Mouse (Mus musculus): ENCODE data around the gene Pcbp4.

The Pcbp4 gene

GRCm38 (mm10) chr9:106453271-106454070 is at the start of gene Pcbp4:
TSS of gene Pcbp4 (plus strand) at chr9:106453291.
- DNase-seq (ENCODE audit: low read depth, low spot score) = peak; percentile 73

DNA sequence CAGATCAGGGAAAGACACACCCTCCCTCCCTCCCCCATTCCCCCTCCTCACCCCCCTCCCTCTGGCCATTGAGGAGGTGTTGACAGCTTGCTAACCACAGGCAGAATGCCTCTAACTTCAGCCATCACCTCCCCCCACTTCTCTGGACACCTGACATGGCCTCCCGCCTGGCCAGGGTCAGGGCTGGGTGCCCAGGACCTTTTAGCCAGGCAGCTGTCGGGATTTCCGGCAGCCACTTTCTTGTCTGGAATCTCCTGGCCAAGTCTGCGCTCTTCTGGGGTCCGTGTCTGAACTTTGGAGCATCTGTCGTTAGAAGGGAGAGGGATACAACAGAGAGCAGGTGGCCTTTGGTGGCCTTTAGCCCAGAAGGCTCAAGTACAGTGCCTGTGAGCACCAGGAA is 47.8 kb upstream of the Pcbp4 start:
- peak; percentile 58 for DNase-seq (ENCODE audit: low read depth, low spot score)

DNA sequence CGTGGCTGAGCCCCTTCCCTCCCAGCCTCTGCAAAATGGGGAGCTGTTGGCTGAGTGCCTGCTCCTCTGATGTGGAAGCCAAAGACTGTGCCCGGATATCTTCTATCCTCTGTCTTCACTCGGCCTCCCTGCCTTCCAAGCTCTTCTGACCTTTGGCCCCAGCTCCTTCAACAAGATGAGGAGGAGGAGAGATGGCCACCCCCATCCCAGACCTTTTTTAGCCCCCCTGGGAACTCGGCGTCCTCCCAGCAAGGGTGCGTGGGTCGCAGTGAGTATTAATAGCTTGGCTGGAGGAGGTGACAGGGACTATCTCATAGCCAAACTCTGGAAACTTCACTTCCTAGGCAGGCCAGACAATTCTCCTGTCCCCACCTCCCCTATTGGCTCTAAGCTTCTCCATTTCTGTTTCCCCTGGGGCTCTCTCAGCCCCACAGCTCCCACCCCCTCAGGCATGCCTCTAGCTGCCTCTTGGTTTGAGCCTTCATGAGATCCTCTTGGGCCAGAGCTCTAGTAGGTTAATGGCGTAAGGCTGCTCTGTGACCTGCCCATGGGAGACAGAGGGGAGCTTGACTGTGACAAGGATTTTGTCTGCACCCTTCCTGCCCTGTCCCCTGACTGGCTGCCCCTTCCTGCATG is 46.5 kb upstream of the Pcbp4 start:
- no peak for DNase-seq (ENCODE audit: low read depth, low spot score)

DNA sequence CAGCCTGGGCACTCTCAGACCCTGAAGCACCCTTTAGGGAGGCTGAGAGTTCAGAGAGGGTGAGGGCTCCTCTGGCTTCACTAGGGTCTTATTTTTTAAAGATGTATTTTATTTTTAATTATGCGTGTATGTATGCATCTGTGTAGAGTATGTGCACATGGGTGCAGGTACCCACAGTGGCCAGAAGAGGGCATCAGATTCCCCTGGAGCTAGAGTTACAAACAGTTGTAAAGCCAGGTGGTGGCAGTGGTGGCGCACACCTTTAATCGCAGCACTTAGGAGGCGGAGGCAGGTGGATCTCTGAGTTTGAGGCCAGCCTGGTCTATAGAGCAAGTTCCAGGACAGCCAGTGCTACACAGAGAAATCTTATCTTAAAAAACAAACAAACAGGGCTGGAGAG is 44.0 kb upstream of the Pcbp4 start:
- no peak for DNase-seq (ENCODE audit: low read depth, low spot score)

GRCm38 (mm10) chr9:106410086-106410650 is 42.9 kb upstream of the Pcbp4 start:
- no peak for DNase-seq (ENCODE audit: low read depth, low spot score)

- no peak for DNase-seq (ENCODE audit: low read depth, low spot score)
These were observed 41.9 kb upstream of the Pcbp4 start for GRCm38 (mm10) chr9:106411091-106411594.

DNA sequence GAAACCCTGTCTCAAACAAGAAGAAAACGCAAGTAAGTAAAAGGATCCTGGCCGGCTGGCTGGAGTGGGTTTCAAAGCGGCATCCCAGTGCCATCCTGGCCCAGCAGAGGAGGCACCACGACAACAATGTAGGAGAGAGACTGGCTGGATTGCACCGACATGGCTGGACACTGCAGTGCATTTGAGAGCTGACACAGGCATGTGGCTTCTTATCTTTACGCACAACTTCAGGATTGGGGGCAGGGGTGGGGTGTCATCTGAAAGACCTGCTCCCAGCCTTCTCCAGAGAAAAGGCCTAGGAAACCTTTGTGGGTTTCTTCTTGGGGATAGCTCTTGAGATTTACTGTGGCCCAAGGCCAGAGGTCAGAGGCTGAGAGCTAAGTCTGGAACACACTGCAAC is 41.4 kb upstream of the Pcbp4 start:
- DNase-seq (ENCODE audit: low read depth, low spot score) = no peak

GRCm38 (mm10) chr9:106412210-106412609 is 40.9 kb upstream of the Pcbp4 start:
- peak; percentile 32 for DNase-seq (ENCODE audit: low read depth, low spot score)

DNA sequence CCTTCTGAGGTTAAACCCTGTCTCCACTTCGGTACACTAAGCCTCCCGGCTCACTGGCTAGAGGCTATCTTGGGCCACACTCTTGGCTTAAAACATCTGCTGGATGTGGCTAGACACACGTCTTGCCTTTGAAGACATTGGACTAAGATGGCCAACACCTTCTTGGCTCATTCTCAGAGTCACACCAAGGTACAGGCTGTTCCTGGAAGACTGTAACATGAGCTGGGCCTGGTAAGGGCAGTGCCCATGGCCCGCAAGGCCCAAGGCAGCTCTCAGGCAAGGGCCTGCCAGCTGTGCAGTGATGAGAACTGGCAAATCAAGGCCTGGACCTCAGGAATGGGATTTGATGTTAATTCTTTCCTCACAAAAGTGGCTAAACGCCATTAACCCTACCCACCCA is 39.5 kb upstream of the Pcbp4 start:
- no peak for DNase-seq (ENCODE audit: low read depth, low spot score)

DNA sequence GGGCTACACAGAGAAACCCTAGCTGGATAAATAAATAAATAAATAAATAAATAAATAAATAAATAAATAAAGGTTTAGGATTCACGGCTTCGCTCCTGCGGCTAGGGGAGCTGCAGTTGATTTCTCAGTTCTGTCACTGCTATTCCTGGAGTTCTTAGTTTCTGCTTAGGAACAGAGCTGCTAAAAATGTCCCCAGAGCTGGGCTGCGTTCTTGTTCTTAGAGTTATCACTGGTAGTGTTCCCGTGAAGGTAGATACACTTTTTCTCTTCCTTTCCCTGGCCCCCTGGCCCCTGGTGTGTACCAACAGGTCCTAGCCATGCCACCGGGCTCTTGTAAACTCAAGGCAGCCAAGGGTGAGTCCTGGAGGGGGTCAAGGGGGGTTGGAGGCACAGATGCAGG is 36.3 kb upstream of the Pcbp4 start:
- DNase-seq (ENCODE audit: low read depth, low spot score) = no peak

DNA sequence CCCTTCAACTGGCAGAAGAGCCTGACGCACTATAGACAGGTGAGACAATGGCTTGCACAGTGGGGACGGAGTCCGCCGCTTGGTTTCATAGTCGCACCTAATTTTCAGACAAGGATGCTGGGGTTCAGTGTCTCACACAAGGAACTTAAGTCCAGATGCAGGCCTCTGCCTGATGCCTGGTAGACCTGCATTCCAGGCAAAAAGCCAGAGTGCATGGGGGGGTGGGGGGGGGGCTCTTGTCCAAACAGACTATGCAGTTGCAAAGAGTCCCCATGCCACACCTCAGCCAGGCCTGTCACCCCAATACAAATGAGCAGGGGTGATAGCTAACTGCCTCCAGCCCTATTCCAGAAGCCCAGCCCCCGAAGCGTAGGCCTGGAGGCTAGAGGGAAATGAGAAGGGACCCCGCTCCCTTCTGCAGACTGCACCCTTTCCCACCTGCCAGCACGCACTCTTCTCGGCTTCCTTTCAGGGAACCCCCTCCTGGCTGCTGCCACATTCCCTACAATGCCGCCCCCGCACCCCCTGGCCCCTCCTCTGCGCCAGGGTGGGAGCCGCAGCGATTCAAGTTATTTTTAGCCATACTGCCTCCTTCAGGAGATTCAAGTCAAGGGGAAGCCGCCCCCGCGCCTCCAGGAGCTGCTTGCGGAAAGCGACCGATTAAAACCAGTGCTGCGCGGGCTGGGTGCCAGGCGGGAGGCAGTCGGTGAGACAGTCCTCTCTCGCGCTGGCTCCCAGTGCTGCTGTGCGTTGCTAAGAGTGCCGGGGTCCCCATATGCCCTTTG is 35.1 kb upstream of the Pcbp4 start:
- DNase-seq (ENCODE audit: low read depth, low spot score) = peak; percentile 81

GRCm38 (mm10) chr9:106420608-106421007 is 32.5 kb upstream of the Pcbp4 start:
- no peak for DNase-seq (ENCODE audit: low read depth, low spot score)

GRCm38 (mm10) chr9:106421033-106421864 is 31.8 kb upstream of the Pcbp4 start:
- DNase-seq (ENCODE audit: low read depth, low spot score) = no peak

DNA sequence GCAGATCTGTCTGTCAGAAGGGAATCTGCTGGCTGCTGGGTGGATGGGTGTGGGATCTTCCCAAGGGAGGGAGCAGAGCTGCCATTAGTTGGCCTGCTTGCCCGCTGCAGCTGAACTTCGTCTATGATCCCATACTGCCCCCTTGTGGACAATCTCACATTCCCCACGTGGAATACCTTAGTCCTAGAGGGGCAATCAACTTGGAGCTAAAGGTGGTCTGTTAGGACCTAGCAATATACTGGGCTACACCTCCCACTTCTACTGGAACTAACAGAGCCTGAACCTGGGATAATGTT is 31.3 kb upstream of the Pcbp4 start:
- DNase-seq (ENCODE audit: low read depth, low spot score) = peak; percentile 90

GRCm38 (mm10) chr9:106428719-106429220 is 24.3 kb upstream of the Pcbp4 start:
- peak; percentile 33 for DNase-seq (ENCODE audit: low read depth, low spot score)

DNA sequence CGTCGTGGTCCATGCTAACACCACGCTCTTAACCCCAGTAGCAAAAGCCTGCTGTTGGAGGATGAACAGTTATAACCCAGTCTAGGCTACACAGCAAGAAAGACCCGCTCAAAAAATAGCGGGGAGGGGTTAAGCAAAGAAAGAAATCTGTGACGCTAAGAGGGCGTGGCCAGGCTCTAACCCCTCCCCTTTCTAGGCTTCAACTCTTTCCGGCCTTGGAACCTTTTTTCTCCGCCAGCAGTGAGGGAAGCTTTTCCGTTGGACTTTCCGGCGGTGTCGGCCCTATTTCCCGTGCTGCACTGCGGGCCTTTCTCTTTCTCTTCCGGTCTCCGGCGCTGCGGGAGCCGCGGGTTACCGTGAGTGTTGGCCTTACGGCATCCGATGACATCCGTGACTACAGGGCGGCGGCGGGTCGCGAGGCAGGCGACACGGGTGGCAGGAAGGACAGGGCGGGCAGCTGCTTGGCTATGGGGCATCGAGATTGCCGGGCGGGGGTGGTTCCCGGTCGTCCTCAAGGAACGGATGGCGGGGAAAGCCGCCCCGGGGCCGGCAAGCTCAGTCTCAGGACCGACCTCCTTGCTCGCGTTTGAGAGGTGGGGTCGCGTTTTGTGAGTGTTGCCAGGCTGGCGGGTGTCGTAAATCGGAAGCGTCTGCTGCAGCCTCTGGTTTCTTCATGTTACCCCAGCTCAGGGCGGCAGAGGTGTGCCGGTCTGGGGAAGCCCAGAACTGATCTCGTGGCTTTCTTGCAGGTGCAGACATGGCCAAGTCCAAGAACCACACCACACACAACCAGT is 23.7 kb upstream of the Pcbp4 start, which contains the start of gene Rpl29:
Gene Rpl29, plus strand, starts transcription at position 234 of the 794 bp plus-strand sequence.
- DNase-seq (ENCODE audit: low read depth, low spot score) = peak; percentile 96

GRCm38 (mm10) chr9:106430015-106430264 is 23.2 kb upstream of the Pcbp4 start:
- DNase-seq (ENCODE audit: low read depth, low spot score) = no peak

DNA sequence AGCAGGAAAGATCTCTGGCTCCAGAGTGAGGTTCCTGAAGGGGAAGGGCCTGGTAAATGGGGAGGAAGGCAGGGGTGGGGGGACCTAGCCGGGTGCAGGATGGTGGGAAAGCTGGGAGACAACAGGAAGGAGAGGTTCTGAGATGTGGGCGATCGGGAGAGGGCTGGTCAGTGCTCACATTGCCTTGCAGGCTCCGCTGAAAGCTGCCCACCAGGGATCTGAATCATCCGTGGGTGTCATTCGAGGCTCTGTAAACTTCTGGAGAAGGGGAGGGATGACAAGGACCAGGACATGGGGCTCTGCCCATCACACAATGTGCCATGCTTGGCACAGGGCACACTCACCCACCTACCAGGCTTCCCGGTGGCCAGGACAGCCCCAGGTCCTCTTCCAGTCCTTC is 19.7 kb upstream of the Pcbp4 start:
- DNase-seq (ENCODE audit: low read depth, low spot score) = no peak

DNA sequence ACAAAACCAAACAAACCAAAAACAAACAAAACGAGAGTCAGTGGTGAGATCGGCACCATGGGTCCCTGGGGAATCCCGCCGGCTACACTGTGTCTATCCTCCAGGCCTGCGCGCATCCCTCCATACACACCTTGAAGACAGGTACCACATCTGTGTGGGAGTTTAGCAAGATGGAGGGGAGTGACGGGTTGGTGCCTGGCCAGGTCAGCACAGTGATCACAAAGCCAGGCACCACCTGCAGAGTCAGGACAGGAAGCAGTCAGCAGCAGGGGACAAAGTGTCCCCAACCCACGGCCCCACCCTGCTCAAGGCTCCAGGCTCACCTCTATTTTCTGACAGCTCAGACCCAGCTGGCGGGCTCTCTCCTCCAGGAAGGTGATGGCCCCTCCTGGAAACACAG is 16.5 kb upstream of the Pcbp4 start:
- DNase-seq (ENCODE audit: low read depth, low spot score) = no peak

DNA sequence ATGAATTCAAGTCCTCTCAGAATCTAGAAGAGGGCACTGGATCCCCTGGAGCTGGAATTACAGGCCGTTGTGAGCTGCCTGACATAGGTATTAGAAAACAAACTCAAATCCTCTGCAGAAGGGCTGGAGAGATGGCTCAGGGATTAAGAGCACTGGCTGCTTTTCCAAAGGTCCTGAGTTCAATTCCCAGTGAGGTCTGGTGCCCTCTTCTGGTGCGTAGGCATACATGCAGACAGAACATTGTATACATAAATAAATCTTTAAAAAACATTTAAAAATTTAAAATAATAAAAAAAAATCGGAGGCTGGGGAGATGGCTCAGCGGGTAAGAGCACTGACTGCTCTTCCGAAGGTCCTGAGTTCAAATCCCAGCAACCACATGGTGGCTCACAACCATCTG is 10.4 kb upstream of the Pcbp4 start:
- DNase-seq (ENCODE audit: low read depth, low spot score) = no peak

Data from 3T3-L1 (cell line).